Mouse (Mus musculus) adrenal gland (tissue): ENCODE data around the gene Chrnb4.

Source experiments
- intact Hi-C: fragments of 180-260 bp; cut with DNase I; formaldehyde crosslinking; loops from one replicate; pipeline ENCODE4 v1.15.1; 2025
- long read RNA-seq, 2 experiments: library from polyadenylated mRNA; unstranded; transcript quantifications; one replicate each; pipeline ENCODE4 v2.0.0; 2020; ENCODE audit warnings: borderline replicate concordance in 1 of 2; ENCODE audit not compliant: insufficient replicate concordance in 1 of 2

The Chrnb4 gene
- long read RNA-seq, experiment 1, partial matches to known transcripts: 1 of 4 reads
- long read RNA-seq, experiment 1, other reads (novel, unspliced or antisense): 1 of 4 reads
- long read RNA-seq, experiment 2, transcript Chrnb4-201 (6 exons, 3,723 nt): major isoform, 7 of 10 reads
- long read RNA-seq, experiment 2, partial matches to known transcripts: 0 of 10 reads
- long read RNA-seq, experiment 2, other reads (novel, unspliced or antisense): 3 of 10 reads

GRCm38 (mm10) chr9:55048211-55048880 lies at the start of gene Chrnb4:
Chrnb4 (minus strand) TSS chr9:55048779.
- intact Hi-C loops: no loop called here

DNA sequence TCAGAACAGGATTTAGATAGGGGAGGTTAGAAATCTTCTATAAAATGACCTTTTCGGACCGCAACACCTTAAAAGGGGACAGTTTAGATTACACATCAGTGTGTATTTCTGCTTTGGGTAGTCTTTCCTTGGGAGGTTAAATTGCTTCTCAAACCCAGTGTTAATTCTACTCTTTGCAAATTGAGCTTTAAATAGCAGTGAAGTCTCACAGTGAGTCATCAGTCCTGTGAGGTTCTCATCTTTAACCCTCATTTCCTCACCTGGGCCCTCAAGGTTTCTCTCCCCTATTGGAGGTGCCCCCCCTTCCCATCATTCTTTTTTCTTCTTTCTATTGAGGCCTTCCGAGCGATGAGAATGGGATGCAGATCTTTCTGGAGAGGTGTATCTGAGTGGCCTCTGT lies 48.3 kb upstream of the Chrnb4 start:
- intact Hi-C loops: no loop called here

- intact Hi-C loops: no loop called here
These were observed 47.5 kb upstream of the Chrnb4 start for GRCm38 (mm10) chr9:55096033-55096432.

GRCm38 (mm10) chr9:55090141-55090540 lies 41.6 kb upstream of the Chrnb4 start:
- intact Hi-C loops: no loop called here

- intact Hi-C loops: no loop called here
These were observed 40.6 kb upstream of the Chrnb4 start for GRCm38 (mm10) chr9:55089226-55089625.

DNA sequence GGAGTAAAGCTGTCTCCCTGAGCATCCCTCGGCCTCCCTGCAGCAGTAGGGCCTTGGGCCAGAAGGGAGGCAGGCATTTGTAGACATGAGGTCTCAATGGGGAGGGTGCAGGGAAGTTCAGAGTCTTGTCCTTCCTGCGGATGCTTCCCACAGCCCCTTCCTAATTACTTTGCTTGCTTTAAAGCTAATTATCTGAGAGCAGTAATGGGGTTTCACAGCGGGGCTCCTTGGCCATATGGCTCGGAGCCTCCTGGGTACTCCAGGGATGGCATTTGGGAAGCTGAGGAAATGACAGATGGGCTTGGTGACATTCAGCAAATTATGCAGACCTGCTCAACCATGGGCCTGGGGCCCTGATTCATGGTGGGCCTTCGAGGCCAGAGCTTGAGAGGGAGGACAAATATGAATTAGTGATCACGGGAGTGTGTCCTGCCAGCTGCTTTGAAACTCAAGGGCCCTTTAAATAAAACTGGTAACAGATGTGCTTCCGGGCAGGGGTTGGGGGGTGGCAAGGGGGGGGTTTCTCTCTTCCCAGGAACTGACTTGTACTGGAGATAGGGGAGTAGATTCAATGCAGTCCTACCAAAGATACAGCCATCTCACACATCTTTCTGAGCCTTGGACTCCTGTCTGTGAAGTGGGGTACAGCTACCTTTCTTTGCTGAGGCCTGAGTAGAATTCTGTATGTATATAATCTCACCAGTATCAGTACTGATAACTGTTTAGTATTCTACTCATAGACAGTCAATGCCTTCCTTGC lies 34.8 kb upstream of the Chrnb4 start:
- intact Hi-C loops: no loop called here

DNA sequence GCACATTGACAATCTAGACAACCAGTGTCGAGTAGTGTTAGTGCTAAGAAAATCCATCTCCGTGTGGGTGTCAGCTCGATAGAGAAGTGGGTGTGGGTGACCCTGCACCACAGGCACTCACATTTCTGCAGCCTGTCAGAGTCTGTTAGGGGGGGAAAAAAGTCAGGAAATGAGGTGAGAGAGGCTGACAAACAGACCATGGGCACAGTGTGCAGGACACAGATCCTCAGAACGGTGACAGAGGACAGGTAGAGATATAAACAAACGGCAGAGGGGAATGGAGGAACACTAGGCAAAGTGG lies 19.3 kb upstream of the Chrnb4 start:
- intact Hi-C loops: no loop called here

DNA sequence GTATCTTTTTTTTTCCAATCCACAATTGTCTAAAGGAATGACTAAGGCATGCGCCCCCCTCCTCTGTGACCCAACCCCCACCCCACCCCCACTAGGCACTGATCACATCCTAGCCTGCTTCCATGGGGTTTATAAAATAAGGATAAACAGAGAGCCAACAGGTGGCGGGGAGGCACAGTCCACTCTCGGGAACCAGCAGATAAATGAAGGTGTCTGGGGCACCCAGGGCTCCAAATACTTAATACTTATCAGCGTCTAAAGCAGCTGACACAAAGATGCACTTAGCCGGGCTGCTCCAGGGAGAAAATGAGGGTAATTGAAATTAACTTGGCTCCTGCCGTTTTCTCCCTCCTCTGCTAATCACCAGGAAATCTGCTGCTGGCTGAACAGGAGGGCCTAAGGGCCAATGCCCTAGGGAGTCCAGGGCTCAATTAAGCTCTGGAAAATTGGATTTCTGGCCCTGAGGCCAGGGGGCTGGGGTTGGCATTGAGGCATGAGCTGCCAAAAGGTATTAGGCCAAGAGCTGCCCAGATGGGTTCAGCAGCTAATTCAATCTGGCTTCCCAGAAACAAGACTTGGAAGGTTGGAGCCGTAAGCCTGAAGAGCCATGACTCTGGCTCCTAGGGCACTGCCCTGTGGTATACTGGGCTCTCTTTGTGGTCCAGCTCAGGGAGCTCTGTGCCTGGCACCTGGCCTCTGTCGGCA lies 18.8 kb upstream of the Chrnb4 start:
- intact Hi-C loops: no loop called here

DNA sequence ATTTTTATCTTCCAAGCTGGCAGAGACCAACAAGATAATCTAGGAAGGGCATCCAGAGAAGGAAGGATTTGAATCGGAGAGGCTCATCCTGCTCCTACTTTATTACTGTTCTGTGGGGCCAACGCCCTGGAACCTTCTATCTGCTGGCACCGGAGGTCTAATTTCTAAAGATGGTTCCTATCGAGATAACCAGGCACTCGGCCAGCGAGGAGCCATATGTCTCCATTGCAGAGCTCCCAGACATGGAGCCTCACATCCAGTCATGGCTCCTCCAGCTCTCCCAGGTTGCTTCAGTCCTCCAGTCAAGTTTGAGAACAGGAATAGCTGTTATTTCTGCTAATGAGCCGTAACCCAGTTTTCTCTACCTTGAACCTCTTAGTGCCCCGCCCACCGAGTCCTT lies 16.7 kb upstream of the Chrnb4 start:
- intact Hi-C loops: no loop called here

DNA sequence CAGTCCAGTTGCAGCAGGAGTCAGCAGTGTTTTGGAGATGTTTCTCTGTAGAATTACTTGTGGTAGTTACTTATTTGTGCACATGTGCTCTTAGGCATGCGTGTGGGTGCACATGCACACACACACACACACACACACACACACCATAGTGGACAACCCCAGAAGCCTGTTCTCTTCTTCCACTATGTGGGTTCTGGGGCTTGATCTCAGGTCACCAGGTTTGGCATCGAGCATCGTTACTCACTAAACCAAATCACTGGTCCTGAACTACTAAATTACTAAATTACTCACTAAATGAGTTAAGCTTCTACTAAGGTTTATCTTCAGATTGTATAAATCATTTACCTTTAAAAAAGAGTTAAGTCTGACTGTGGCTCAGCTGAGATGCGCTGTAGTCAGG lies 9.5 kb upstream of the Chrnb4 start:
- intact Hi-C loops: no loop called here

- intact Hi-C loops: no loop called here
These were observed 6.9 kb upstream of the Chrnb4 start for GRCm38 (mm10) chr9:55055386-55055930.

- intact Hi-C loops: no loop called here
These were observed 1.8 kb downstream of the Chrnb4 start for GRCm38 (mm10) chr9:55046764-55047163.

GRCm38 (mm10) chr9:55045001-55045400 lies 3.6 kb downstream of the Chrnb4 start:
- intact Hi-C loops: no loop called here

GRCm38 (mm10) chr9:55043688-55044087 lies 4.9 kb downstream of the Chrnb4 start:
- intact Hi-C loops: no loop called here

GRCm38 (mm10) chr9:55041389-55041788 lies 7.2 kb downstream of the Chrnb4 start:
- intact Hi-C loops: no loop called here

- intact Hi-C loops: no loop called here
These were observed 8.6 kb downstream of the Chrnb4 start for GRCm38 (mm10) chr9:55039983-55040382.

- intact Hi-C loops: no loop called here
These were observed 9.6 kb downstream of the Chrnb4 start for GRCm38 (mm10) chr9:55038948-55039347.

DNA sequence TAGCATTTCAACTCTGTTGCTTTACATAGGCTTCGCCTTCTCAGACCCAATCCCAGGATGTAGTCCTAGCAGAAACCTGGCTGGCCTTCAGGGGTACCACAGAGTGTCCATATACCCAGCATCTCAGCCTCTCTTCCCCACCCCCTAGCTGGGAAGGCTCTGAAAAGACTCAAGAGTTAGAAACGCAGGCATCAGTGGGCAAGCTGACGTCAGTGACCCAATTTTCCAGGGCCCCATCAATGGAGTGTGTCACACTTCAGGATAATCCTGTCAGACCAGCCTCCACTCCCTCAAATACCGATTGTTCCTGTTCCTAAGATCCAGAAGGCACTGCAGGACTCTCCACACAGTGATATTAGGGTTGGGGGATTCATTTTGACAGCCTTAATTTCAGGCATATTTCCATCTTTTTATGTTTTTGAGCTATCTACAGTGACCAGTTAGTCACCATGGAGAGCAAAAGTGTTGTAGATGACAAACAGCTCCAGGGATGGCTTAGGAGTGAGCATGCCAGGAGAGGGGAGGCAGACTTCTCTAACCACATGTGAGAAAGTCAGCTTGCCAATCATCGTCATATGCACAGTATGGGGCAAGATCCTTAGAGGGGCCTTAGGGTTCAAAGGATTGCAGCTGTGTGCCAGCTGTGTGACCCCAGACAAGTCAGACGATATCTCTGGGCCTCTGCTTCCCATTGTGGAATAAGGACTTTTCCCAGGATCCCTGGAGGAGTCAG lies 17.0 kb downstream of the Chrnb4 start:
- intact Hi-C loops: no loop called here

DNA sequence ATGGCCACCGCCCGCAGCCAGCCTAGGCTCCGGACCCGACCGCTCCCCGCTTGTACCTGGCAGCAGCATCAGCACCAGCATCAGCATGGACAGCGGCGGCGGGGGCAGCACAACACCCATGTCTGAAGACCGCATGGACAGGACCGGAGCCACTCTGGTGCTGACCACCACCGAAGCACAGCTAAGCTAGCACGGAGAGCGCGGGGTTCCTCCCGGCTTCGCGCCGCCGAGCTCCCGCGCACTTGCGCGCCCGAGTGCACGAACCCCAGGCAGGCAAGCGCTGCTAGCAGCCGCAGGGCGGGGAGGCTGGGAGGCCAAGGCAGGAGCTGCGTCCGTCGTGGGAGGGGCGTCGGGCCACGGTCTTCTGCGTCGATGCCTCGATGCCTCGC lies 22.3 kb downstream of the Chrnb4 start, which contains the start of gene Chrna3:
TSS of gene Chrna3 (minus strand) at position 288 of the 389 bp plus-strand sequence.
- intact Hi-C loops: no loop called here

GRCm38 (mm10) chr9:55025534-55026274 lies 22.9 kb downstream of the Chrnb4 start:
- intact Hi-C loops: no loop called here
